ENCODE assay signal across 16 mouse cellular contexts in the genomic region with DNA sequence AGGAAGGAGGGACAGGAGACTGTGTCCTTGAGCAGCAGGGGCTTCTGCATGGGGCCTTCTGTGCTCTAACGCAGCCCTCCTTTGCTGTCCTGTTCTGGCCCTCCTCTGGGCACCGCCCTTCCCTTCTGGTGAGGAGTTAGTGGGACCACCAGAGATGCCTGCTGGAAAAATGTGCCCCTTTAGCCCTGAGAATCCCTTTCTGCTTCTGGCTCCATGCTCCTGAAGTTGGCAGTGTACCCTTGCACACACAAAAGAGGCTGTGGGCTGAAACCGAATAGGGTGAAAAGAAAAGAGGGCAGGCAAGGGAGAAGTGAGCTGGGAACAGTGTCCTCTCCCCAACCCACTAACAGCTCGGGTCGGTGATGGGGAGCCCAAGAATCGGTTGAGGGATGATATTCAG. TPM values are rescaled to one million over a fixed set of nuclear protein-coding genes. Genes with fewer than 3 reads are reported as not detected.
DNase-seq lines count a peak whose midpoint lies in the region; ATAC-seq lines count a peak whose summit lies in the region.
"Had no signal": no experiment of that assay in that cellular context is flagged by ENCODE, and none has a peak within 500 bp of the region (broad histone marks: within the 10 kb centered on the region; RNA-seq: fewer than 3 reads in every experiment).

No protein-coding gene starts in this region.

- H3K9ac ChIP-seq in hindbrain, embryonic 13.5 days: peak overlapping the region; percentile 53
- peak overlapping the region; percentile 27; the same call in 1 of the 2 replicates for H3K9ac ChIP-seq in midbrain, embryonic 16.5 days (ENCODE audit: low read depth, low read length)
- H3K9ac ChIP-seq in kidney, embryonic 14.5 days (ENCODE audit: low read depth, low read length): no peak overlapping the region
- H3K9ac ChIP-seq: embryonic facial prominence, embryonic 15.5 days; liver, embryonic 15.5 days had no signal

- no peaks in the 10 kb centered on the region for H3K36me3 ChIP-seq in forebrain, embryonic 10.5 days (replicated peaks)
- H3K36me3 ChIP-seq in hindbrain, embryonic 13.5 days: no peaks in the 10 kb centered on the region
- H3K36me3 ChIP-seq in midbrain, embryonic 16.5 days (ENCODE audit: control insufficient read depth, insufficient read depth, low read length): no peaks in the 10 kb centered on the region
- H3K36me3 ChIP-seq in kidney, embryonic 14.5 days (ENCODE audit: control insufficient read depth, insufficient read depth, low read length): no peaks in the 10 kb centered on the region
- H3K36me3 ChIP-seq: embryonic facial prominence, embryonic 15.5 days; liver, embryonic 15.5 days had no signal

- H3K9me3 ChIP-seq in forebrain, embryonic 10.5 days: no peaks in the 10 kb centered on the region
- H3K9me3 ChIP-seq in hindbrain, embryonic 13.5 days: no peaks in the 10 kb centered on the region
- no peaks in the 10 kb centered on the region for H3K9me3 ChIP-seq in midbrain, embryonic 16.5 days (replicated peaks; ENCODE audit: control insufficient read depth, low read length, poor library complexity, severe bottlenecking)
- H3K9me3 ChIP-seq in kidney, embryonic 14.5 days (ENCODE audit: control insufficient read depth, low read length): no peaks in the 10 kb centered on the region
- H3K9me3 ChIP-seq: embryonic facial prominence, embryonic 15.5 days; liver, embryonic 15.5 days had no signal

- ATAC-seq in hindbrain, embryonic 13.5 days (ENCODE audit: low FRiP score): peak; percentile 15; the same call in 1 of the 2 replicates
- ATAC-seq in midbrain, embryonic 16.5 days: no peak; the same call in 1 of the 2 replicates
- no peak for ATAC-seq in kidney, embryonic 14.5 days (ENCODE audit: low FRiP score, low TSS enrichment)

- H3K27ac ChIP-seq in forebrain, embryonic 10.5 days: peak overlapping the region; percentile 85
- H3K27ac ChIP-seq in hindbrain, embryonic 13.5 days: peak overlapping the region; percentile 87
- H3K27ac ChIP-seq in midbrain, embryonic 16.5 days (ENCODE audit: low read length): peak overlapping the region; percentile 79
- no peak overlapping the region for H3K27ac ChIP-seq in kidney, embryonic 14.5 days (ENCODE audit: low read depth, low read length)
- H3K27ac ChIP-seq: embryonic facial prominence, embryonic 15.5 days; liver, embryonic 15.5 days had no signal

- H3K4me3 ChIP-seq in forebrain, embryonic 10.5 days: peak overlapping the region; percentile 27
- no peak overlapping the region for H3K4me3 ChIP-seq in hindbrain, embryonic 13.5 days
- H3K4me3 ChIP-seq in midbrain, embryonic 16.5 days (ENCODE audit: low read depth, low read length): no peak overlapping the region
- H3K4me3 ChIP-seq in kidney, embryonic 14.5 days (ENCODE audit: low read length): no peak overlapping the region
- H3K4me3 ChIP-seq: embryonic facial prominence, embryonic 15.5 days; liver, embryonic 15.5 days had no signal

- H3K4me2 ChIP-seq in hindbrain, embryonic 13.5 days: no peak overlapping the region
- peak overlapping the region; percentile 1; the same call in 1 of the 2 replicates for H3K4me2 ChIP-seq in midbrain, embryonic 16.5 days (ENCODE audit: low read length)
- H3K4me2 ChIP-seq in kidney, embryonic 14.5 days (replicated peaks; ENCODE audit: low read depth, low read length): no peak overlapping the region
- H3K4me2 ChIP-seq: embryonic facial prominence, embryonic 15.5 days; liver, embryonic 15.5 days had no signal

- WGBS in forebrain, embryonic 10.5 days: 38% methylated on average over 6 of the region's 6 CpGs
- WGBS in hindbrain, embryonic 13.5 days: 43% methylated on average over 6 of the region's 6 CpGs
- WGBS in midbrain, embryonic 16.5 days: 18% methylated on average over 6 of the region's 6 CpGs
- 64% methylated on average over 6 of the region's 6 CpGs for WGBS in kidney, embryonic 14.5 days

- peaks cover 87% of the 10 kb centered on the region for H3K27me3 ChIP-seq in forebrain, embryonic 10.5 days (ENCODE audit: poor library complexity, severe bottlenecking)
- 0 out of 2 replicates have a peak, but pooled peaks cover 5% of the 10 kb centered on the region for H3K27me3 ChIP-seq in hindbrain, embryonic 13.5 days
- no peaks in the 10 kb centered on the region for H3K27me3 ChIP-seq in midbrain, embryonic 16.5 days (ENCODE audit: control insufficient read depth, insufficient read depth, low read depth, low read length)
- no peaks in the 10 kb centered on the region for H3K27me3 ChIP-seq in kidney, embryonic 14.5 days (ENCODE audit: control insufficient read depth, insufficient read depth, low read length)

- peak; percentile 53 to 57 for DNase-seq in cerebellum, postnatal 14 days
- DNase-seq in cerebellum, adult 11 months: no peak
- DNase-seq in forebrain, embryonic 10.5 days (ENCODE audit: extremely low spot score, low spot score): peak; percentile 27
- DNase-seq in ovary, postnatal 14 days (ENCODE audit: low spot score): no peak
- DNase-seq in gastrocnemius, adult 18-20 months (ENCODE audit: low spot score): no peak
- DNase-seq: adrenal gland, adult 2 months; cerebellum, postnatal 25 days; heart, adult 18-20 months; heart, postnatal 14 days; kidney, adult 11 months; lung, postnatal 36 days had no signal

- peaks cover 95% of the 10 kb centered on the region for H3K4me1 ChIP-seq in forebrain, embryonic 10.5 days
- peaks cover 82% of the 10 kb centered on the region for H3K4me1 ChIP-seq in hindbrain, embryonic 13.5 days (replicated peaks)
- peaks cover 46% of the 10 kb centered on the region for H3K4me1 ChIP-seq in midbrain, embryonic 16.5 days (ENCODE audit: control insufficient read depth, insufficient read depth, low read length)
- peaks cover 11% of the 10 kb centered on the region; the same call in 1 of the 2 replicates for H3K4me1 ChIP-seq in kidney, embryonic 14.5 days (ENCODE audit: control insufficient read depth, insufficient read depth, low read length)
- H3K4me1 ChIP-seq: liver, embryonic 15.5 days had no signal

RNA-seq across cellular contexts. Expression of a gene that starts 14.4 kb away (rescaled TPM):
- 33.0 and 37.1 TPM in 2 replicates for polyA plus RNA-seq in forebrain, embryonic 10.5 days (2016; fragmentation: Nextera tagmentation; extraction: Ambion mirVana)
- polyA plus RNA-seq in hindbrain, embryonic 13.5 days (2015; fragmentation: Nextera tagmentation; extraction: Ambion mirVana): 19.1 and 20.1 TPM in 2 replicates
- 8.1 and 9.7 TPM in 2 replicates for polyA plus RNA-seq in midbrain, embryonic 16.5 days (2015; fragmentation: Nextera tagmentation; extraction: Ambion mirVana)
- 25.7 and 39.2 TPM in 2 replicates for polyA plus RNA-seq in kidney, embryonic 14.5 days (2014; fragmentation: Nextera tagmentation; extraction: Ambion mirVana)
- under 1 TPM; 0.16 to 0.90 TPM for total RNA-seq in gastrocnemius, adult 18-20 months (2021)

RNA-seq across cellular contexts. Expression of a gene that starts 43.0 kb away (rescaled TPM):
- polyA plus RNA-seq in forebrain, embryonic 10.5 days (2016; fragmentation: Nextera tagmentation; extraction: Ambion mirVana): not detected in 2 replicates
- 0.31 and 0.57 TPM in 2 replicates for polyA plus RNA-seq in hindbrain, embryonic 13.5 days (2015; fragmentation: Nextera tagmentation; extraction: Ambion mirVana)
- 0.76 and 1.6 TPM in 2 replicates for polyA plus RNA-seq in midbrain, embryonic 16.5 days (2015; fragmentation: Nextera tagmentation; extraction: Ambion mirVana)
- polyA plus RNA-seq in kidney, embryonic 14.5 days (2014; fragmentation: Nextera tagmentation; extraction: Ambion mirVana): 0.47 and 0.87 TPM in 2 replicates
- under 1 TPM; 0.24 to 0.34 TPM for total RNA-seq in gastrocnemius, adult 18-20 months (2021)
- total RNA-seq: heart, adult 18-20 months had no signal

Comparison
In these comparisons a context has a peak if more than half of its experiments do, and no peak if none do; other contexts are left out.
1. DNase-seq: peak in cerebellum, postnatal 14 days (2 of 2) and forebrain, embryonic 10.5 days (single experiment); none in cerebellum, adult 11 months (single experiment), ovary, postnatal 14 days (single experiment) and gastrocnemius, adult 18-20 months (single experiment).